Mouse (Mus musculus) olfactory bulb, adult 2 months (tissue): ENCODE data around the gene Asic2.

Experiments used
- CTCF ChIP-seq: fragments of 200-500 bp; IDR thresholded peaks from 2 replicates; pipeline ENCODE4 v1.5.1; 2012; ENCODE audit warnings: low read depth, mild to moderate bottlenecking, low read length, moderate library complexity; ENCODE audit not compliant: insufficient read depth
- POLR2A ChIP-seq: fragments of 200-500 bp; IDR thresholded peaks from 2 replicates; pipeline ENCODE4 v1.6.1; 2012; ENCODE audit warnings: mild to moderate bottlenecking, low read depth, low read length, moderate library complexity; ENCODE audit not compliant: insufficient read depth

DNA sequence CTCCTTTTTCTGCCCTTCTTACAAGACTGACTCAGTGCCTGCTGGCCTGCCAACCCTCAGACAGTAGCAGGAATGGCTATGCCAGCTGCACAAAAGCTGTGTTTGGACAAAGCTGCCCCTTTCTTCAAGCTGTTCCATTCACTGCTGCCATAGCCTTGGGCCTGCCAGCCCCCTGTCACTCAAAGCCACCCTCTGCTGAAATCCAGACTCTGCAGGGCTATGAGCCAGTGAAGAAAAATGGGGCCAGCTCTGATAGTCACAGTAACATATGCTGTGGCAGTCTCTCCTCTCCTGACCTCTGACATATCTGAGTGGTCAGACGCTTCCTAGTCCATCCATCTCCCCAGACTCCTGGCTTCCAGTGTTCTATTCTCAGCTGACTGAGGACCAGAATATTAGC lies 200.5 kb downstream of the Asic2 start:
- TF ChIP-seq CTCF (no peak), POLR2A (no peak)
